Mouse (Mus musculus): ENCODE results near the gene Pramef17.
"Not testable (repeated sequence)": the region's sequence is repeated elsewhere in the genome, so short reads cannot be mapped to it uniquely, and the experiment has no call there.

The Pramef17 gene

GRCm38 (mm10) chr4:143994269-143994668 lies at the start of gene Pramef17:
Pramef17 (minus strand) TSS chr4:143994369.
- not testable (repeated sequence) for ATAC-seq (ENCODE audit: low TSS enrichment)

GRCm38 (mm10) chr4:143988126-143988525 lies 6.0 kb downstream of the Pramef17 start:
- ATAC-seq (ENCODE audit: low TSS enrichment), result not testable (repeated sequence)

- not testable (repeated sequence) for ATAC-seq (ENCODE audit: low TSS enrichment)
Observed at GRCm38 (mm10) chr4:143987475-143987941, 6.7 kb downstream of the Pramef17 start.

DNA sequence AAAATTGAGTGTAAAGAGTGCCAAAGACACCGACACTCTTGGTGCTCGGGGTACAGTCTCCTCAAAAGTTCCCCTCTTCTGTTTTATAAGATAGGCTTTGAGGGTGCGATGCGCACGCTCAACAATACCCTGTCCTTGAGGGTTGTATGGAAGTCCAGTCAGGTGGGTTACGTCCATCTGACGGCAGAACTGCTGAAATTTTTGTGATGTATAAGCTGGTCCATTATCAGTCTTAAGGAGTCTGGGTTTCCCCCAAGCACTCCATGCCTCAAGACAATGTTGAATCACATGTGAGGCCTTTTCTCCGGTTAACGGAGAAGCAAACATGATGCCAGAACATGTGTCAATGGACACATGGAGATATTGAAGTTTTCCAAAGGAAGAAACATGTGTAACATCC lies 8.4 kb downstream of the Pramef17 start:
- not testable (repeated sequence) for ATAC-seq (ENCODE audit: low TSS enrichment)

DNA sequence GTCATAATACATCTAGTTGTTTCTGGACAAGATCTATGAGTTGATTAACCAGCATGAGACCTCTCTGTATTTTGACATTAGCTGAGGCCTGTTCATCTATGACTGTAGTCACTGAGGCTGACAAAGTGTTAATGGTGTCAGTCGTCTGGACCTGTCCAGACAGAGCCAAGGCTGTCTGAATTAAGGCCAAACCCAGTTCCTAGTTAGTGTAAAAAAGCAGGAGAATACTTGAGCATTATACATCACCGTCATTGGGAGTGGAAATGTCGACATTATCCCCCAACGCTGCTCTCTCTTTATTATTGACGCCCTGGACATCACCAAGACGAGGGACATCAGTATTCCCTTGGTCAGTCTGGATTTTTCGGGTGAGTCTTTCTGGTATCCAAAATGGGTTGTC lies 9.0 kb downstream of the Pramef17 start:
- ATAC-seq (ENCODE audit: low TSS enrichment), result not testable (repeated sequence)

- ATAC-seq (ENCODE audit: low TSS enrichment), result not testable (repeated sequence)
Observed at GRCm38 (mm10) chr4:143983446-143983845, 10.7 kb downstream of the Pramef17 start.

- not testable (repeated sequence) for ATAC-seq (ENCODE audit: low TSS enrichment)
Observed at GRCm38 (mm10) chr4:143966850-143967249, 27.3 kb downstream of the Pramef17 start, which contains the start of gene Gm13101. Gm13101 (minus strand) TSS chr4:143966950.

DNA sequence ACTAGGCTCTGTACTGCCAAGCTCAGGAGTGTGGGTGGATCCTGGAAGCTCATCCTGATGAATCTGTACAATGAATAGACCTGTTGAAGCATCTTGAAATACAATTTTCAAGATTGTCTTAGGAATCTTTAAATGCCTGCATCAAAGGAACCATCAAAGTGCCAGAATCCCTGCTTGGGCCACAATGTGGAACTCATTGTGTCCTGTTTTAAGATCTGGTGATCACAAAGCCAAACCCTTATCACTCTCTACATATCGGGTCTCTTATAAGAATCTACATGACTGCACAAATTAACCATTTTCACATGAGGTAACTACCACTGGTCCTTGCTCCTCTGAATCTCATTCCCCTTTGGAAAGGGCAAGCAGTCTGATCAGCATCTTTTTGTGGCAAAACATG lies 43.3 kb downstream of the Pramef17 start, which contains the start of gene Pramef25:
Gene Pramef25 (minus strand): TSS at position 101 of the 400 bp plus-strand sequence.
- ATAC-seq (ENCODE audit: low TSS enrichment), result not testable (repeated sequence)

Measured in frontal cortex, adult (tissue).